Mouse (Mus musculus) CH12.LX (cell line): ENCODE data around the gene Cacna2d2. TPM values are rescaled to one million over a fixed set of nuclear protein-coding genes. Genes with fewer than 3 reads are reported as not detected.
"Not testable (repeated sequence)": the region's sequence is repeated elsewhere in the genome, so short reads cannot be mapped to it uniquely, and the experiment has no call there.

Source experiments
- DNase-seq: peaks from one replicate; pipeline ENCODE4 v3.0.0-alpha.2; 2013; ENCODE audit errors: extremely low read depth
- H3K27ac ChIP-seq: 2 replicates; pipeline ENCODE4 v1.5.1; 2012; ENCODE audit warnings: low read depth, mild to moderate bottlenecking, control low read depth, moderate library complexity; ENCODE audit not compliant: insufficient read depth
- H3K27me3 ChIP-seq: replicated peaks from 2 replicates; pipeline ENCODE3; 2012; ENCODE audit warnings: inconsistent platforms
- H3K36me3 ChIP-seq, 2 experiments: replicated peaks in 1 of 2; 2 replicates each; pipeline versions ENCODE3 to v1.6.1; 2012; ENCODE audit warnings: inconsistent platforms in 1 of 2, low read length in 1 of 2, mild to moderate bottlenecking in 1 of 2, mixed read lengths in 1 of 2, moderate library complexity in 1 of 2; ENCODE audit not compliant: control insufficient read depth in 1 of 2, insufficient read depth in 1 of 2
- H3K4me1 ChIP-seq, 2 experiments: 2 replicates each; pipeline ENCODE4 v1.6.1; 2012; ENCODE audit warnings: inconsistent platforms in 1 of 2, moderate library complexity in 1 of 2; ENCODE audit not compliant: insufficient read depth in 2 of 2, control insufficient read depth in 1 of 2
- H3K4me2 ChIP-seq: 2 replicates; pipeline ENCODE4 v1.6.1; 2012; ENCODE audit warnings: low read depth, mild to moderate bottlenecking, control low read depth; ENCODE audit not compliant: poor library complexity, insufficient read depth, severe bottlenecking
- H3K4me3 ChIP-seq, 3 experiments: fragments of 150-350 bp in 1 of 3; sonication (generic) in 1 of 3; replicated peaks in 1 of 3; 2 replicates each; pipeline versions ENCODE3 to v1.5.1; 2011 to 2012; ENCODE audit warnings: low read depth in 2 of 3, low read length in 2 of 3, mild to moderate bottlenecking in 2 of 3, moderate library complexity in 2 of 3, control low read depth in 1 of 3, improper control_type of control experiment in 1 of 3, inconsistent platforms in 1 of 3, mixed read lengths in 1 of 3; ENCODE audit not compliant: poor library complexity in 1 of 3
- H3K79me2 ChIP-seq: replicated peaks from 2 replicates; pipeline ENCODE4 v1.6.1; 2012; ENCODE audit warnings: mild to moderate bottlenecking, moderate library complexity; ENCODE audit not compliant: control insufficient read depth, poor library complexity, insufficient read depth, severe bottlenecking; ENCODE audit errors: extremely low read depth
- H3K9ac ChIP-seq: 2 replicates; pipeline ENCODE4 v1.6.1; 2012; ENCODE audit warnings: low read depth, mild to moderate bottlenecking, control low read depth, moderate library complexity; ENCODE audit not compliant: insufficient read depth
- H3K9me3 ChIP-seq: replicated peaks from 2 replicates; pipeline ENCODE3; 2012; ENCODE audit warnings: low read length, inconsistent platforms, mixed read lengths
- CHD1 ChIP-seq: IDR thresholded peaks from 2 replicates; pipeline ENCODE4 v1.6.1; 2012; ENCODE audit warnings: low read depth, low read length, improper control_type of control experiment, inconsistent platforms
- CHD2 ChIP-seq: IDR thresholded peaks from 2 replicates; pipeline ENCODE4 v1.6.1; 2011; ENCODE audit warnings: low read length, improper control_type of control experiment
- CTCF ChIP-seq, 2 experiments: IDR thresholded peaks in 1 of 2; conservative IDR thresholded peaks in 1 of 2; 2 replicates each; pipeline ENCODE4 v1.5.1; 2011 to 2012; ENCODE audit warnings: low read depth in 2 of 2, low read length in 2 of 2, improper control_type of control experiment in 1 of 2, inconsistent platforms in 1 of 2, mild to moderate bottlenecking in 1 of 2, moderate library complexity in 1 of 2
- ELF1 ChIP-seq: IDR thresholded peaks from 2 replicates; pipeline ENCODE4 v1.6.1; 2014; ENCODE audit warnings: low read depth, mild to moderate bottlenecking, inconsistent platforms, low read length, improper control_type of control experiment
- EP300 ChIP-seq: IDR thresholded peaks from 2 replicates; pipeline ENCODE4 v1.6.1; 2011; ENCODE audit warnings: low read length, improper control_type of control experiment
- IRF4 ChIP-seq: IDR thresholded peaks from 2 replicates; pipeline ENCODE4 v1.6.1; 2014; ENCODE audit warnings: low read depth, mild to moderate bottlenecking, inconsistent platforms, low read length, improper control_type of control experiment
- JUN ChIP-seq: IDR thresholded peaks from 2 replicates; pipeline ENCODE4 v1.6.1; 2011; ENCODE audit warnings: low read depth, mild to moderate bottlenecking, low read length, improper control_type of control experiment, moderate library complexity; ENCODE audit not compliant: insufficient read depth
- JUND ChIP-seq: conservative IDR thresholded peaks from 2 replicates; pipeline ENCODE4 v1.6.1; 2011; ENCODE audit warnings: low read depth, low read length, improper control_type of control experiment
- MAFK ChIP-seq: IDR thresholded peaks from 2 replicates; pipeline ENCODE4 v1.6.1; 2011; ENCODE audit warnings: low read length, improper control_type of control experiment; ENCODE audit not compliant: insufficient replicate concordance
- RAD21 ChIP-seq: IDR thresholded peaks from 2 replicates; pipeline ENCODE4 v1.6.1; 2011; ENCODE audit warnings: low read depth, mild to moderate bottlenecking, low read length, improper control_type of control experiment, moderate library complexity
- RCOR1 ChIP-seq: conservative IDR thresholded peaks from 2 replicates; pipeline ENCODE4 v1.6.1; 2012; ENCODE audit warnings: low read depth, mild to moderate bottlenecking, inconsistent platforms, low read length, improper control_type of control experiment
- TBP ChIP-seq: conservative IDR thresholded peaks from 2 replicates; pipeline ENCODE4 v1.6.1; 2011; ENCODE audit warnings: low read depth, low read length, improper control_type of control experiment
- TCF12 ChIP-seq: IDR thresholded peaks from 2 replicates; pipeline ENCODE4 v1.6.1; 2014; ENCODE audit warnings: low read depth, mild to moderate bottlenecking, inconsistent platforms, low read length, improper control_type of control experiment
- ZKSCAN1 ChIP-seq: IDR thresholded peaks from 2 replicates; pipeline ENCODE4 v1.6.1; 2012; ENCODE audit warnings: low read depth, inconsistent platforms, low read length, improper control_type of control experiment, borderline replicate concordance
- ZMIZ1 ChIP-seq: IDR thresholded peaks from 2 replicates; pipeline ENCODE4 v1.6.1; 2012; ENCODE audit warnings: low read depth, mild to moderate bottlenecking, inconsistent platforms, low read length, improper control_type of control experiment
- dilution Hi-C: fragments of 300-500 bp; cut with MboI; formaldehyde crosslinking; loops from 2 replicates; pipeline ENCODE4 v1.14.3; 2020; ENCODE audit warnings: low sequenced_read_pairs; ENCODE audit not compliant: extremely low pct_unique_long_range_greater_than_20kb, extremely low pct_ligation_motif_present
- in situ Hi-C: fragments of 300-500 bp; cut with MboI; formaldehyde crosslinking; loops from 3 replicates; pipeline ENCODE4 v1.14.3; 2019; ENCODE audit warnings: low sequenced_read_pairs, low pct_ligation_motif_present, low pct_unique_long_range_greater_than_20kb, mixed read lengths
- polyA plus RNA-seq: library from polyadenylated mRNA; unstranded; fragments of >175 nt; gene quantifications from 2 replicates; pipeline ENCODE4 v1.2.1, GENCODE M21; 2012; ENCODE audit warnings: low read depth; ENCODE audit not compliant: insufficient read length
- total RNA-seq, 2 experiments: library from RNA; depleted of rRNA; stranded (reverse); fragments of 300-350 nt in 1 of 2; fragments of >200 nt in 1 of 2; gene quantifications; 2 replicates each; pipeline ENCODE4 v1.2.3; 2012 to 2014

Gene Cacna2d2
- total and polyA plus RNA-seq, 3 experiments, result 0.04 TPM; not detected in 2

- no peak overlapping the region for H3K27ac ChIP-seq
- no peak overlapping the region for H3K4me3 ChIP-seq
- H3K79me2 ChIP-seq, result no peaks in the 10 kb centered on the region
- dilution Hi-C loops, result no loop called here
- no peaks in the 10 kb centered on the region for H3K9me3 ChIP-seq
- in situ Hi-C loops, result no loop called here
- no peak overlapping the region for H3K4me2 ChIP-seq
- TF ChIP-seq TBP, result no peak
- no peak for TF ChIP-seq CTCF (conservative IDR thresholded peaks at IDR 0.05 in 1 of 2, IDR thresholded peaks at IDR 0.05 in 1 of 2; ENCODE audit: low read depth in 2 of 2, low read length in 2 of 2)
- no peak for TF ChIP-seq JUN
- TF ChIP-seq IRF4, result no peak
- no peak for TF ChIP-seq CHD2
- no peak for TF ChIP-seq MAFK
- no peak for TF ChIP-seq RAD21
- TF ChIP-seq TCF12, result no peak
- TF ChIP-seq RCOR1, result no peak
- TF ChIP-seq EP300, result no peak
- TF ChIP-seq ELF1, result no peak
- TF ChIP-seq ZMIZ1, result no peak
- TF ChIP-seq ZKSCAN1, result no peak
- no peak for TF ChIP-seq JUND
- TF ChIP-seq CHD1, result no peak
- peaks cover 22 to 41% of the 10 kb centered on the region in 2 experiments for H3K36me3 ChIP-seq
- peaks cover 21 to 39% of the 10 kb centered on the region in 2 experiments for H3K4me1 ChIP-seq
- no peak overlapping the region for H3K9ac ChIP-seq
- H3K27me3 ChIP-seq, result no peaks in the 10 kb centered on the region
- DNase-seq, result no peak
Measured at GRCm38 (mm10) chr9:107572327-107572662, 172.9 kb downstream of the Cacna2d2 start.

GRCm38 (mm10) chr9:107573774-107574173 lies 174.4 kb downstream of the Cacna2d2 start:
- H3K4me2 ChIP-seq, H3K79me2 ChIP-seq, H3K9me3 ChIP-seq, H3K27ac ChIP-seq, H3K9ac ChIP-seq, in situ Hi-C loops, dilution Hi-C loops, H3K4me3 ChIP-seq, DNase-seq: not testable (repeated sequence)
- Histone ChIP-seq H3K4me1 (peaks cover 18 to 32% of the 10 kb centered on the region in 2 experiments), H3K36me3 (peaks cover 22 to 41% of the 10 kb centered on the region in 2 experiments)
- TF ChIP-seq CTCF (conservative IDR thresholded peaks at IDR 0.05 in 1 of 2, IDR thresholded peaks at IDR 0.05 in 1 of 2; ENCODE audit: low read depth in 2 of 2, low read length in 2 of 2), result peak in 1 of 2 experiments; percentile 49; a peak in 2 of 4 replicates
- TF ChIP-seq, all 38 proteins: peak for 1; not testable (repeated sequence) for 37
- not testable (repeated sequence) for H3K27me3 ChIP-seq
